Mouse (Mus musculus): ENCODE measurements around the gene Avil. TPM values are rescaled to one million over a fixed set of nuclear protein-coding genes. Genes with fewer than 3 reads are reported as not detected.

Gene Avil
- polyA plus RNA-seq, 1 experiment from 2014 or later, result 0.22 TPM

DNA sequence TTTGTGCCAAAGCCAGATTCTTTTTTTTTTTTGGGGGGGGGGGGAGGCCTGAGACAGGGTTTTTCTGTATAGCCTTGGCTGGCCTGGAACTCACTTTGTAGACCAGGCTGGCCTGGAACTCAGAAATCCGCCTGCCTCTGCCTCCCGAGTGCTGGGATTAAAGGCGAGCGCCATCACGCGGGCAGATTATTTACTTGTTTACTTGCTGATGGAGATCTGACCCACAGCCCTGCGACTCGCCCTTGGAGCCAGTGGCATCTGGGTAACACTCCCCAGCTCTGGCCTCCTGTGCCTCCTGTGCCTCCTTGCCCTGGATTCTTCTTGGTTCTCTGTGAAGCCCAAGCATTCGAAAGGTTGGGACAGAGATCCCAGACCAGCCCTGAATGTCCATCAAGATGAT is 14.9 kb upstream of the Avil start:
- Histone ChIP-seq H3K9me3 (ENCODE audit: control insufficient read depth, low read length) (no peaks in the 10 kb centered on the region), H3K27me3 (replicated peaks; ENCODE audit: control insufficient read depth, insufficient read depth, low read length) (no peaks in the 10 kb centered on the region), H3K9ac (ENCODE audit: low read length) (no peak overlapping the region), H3K36me3 (ENCODE audit: control insufficient read depth, insufficient read depth, low read length) (peaks cover 9% of the 10 kb centered on the region; the same call in 1 of the 2 replicates), H3K4me3 (ENCODE audit: low read depth, low read length) (no peak overlapping the region), H3K4me1 (replicated peaks; ENCODE audit: control insufficient read depth, insufficient read depth, low read length) (peaks cover 87% of the 10 kb centered on the region), H3K4me2 (ENCODE audit: low read length) (no peak overlapping the region), H3K27ac (ENCODE audit: low read depth) (peak overlapping the region; percentile 62; the same call in 1 of the 2 replicates)
- ATAC-seq (replicated peaks; ENCODE audit: low FRiP score, low TSS enrichment, low read depth) (no peak), DNase-seq (ENCODE audit: low spot score) (no peak)
- WGBS, result 92% methylated on average over 9 of the region's 9 CpGs

DNA sequence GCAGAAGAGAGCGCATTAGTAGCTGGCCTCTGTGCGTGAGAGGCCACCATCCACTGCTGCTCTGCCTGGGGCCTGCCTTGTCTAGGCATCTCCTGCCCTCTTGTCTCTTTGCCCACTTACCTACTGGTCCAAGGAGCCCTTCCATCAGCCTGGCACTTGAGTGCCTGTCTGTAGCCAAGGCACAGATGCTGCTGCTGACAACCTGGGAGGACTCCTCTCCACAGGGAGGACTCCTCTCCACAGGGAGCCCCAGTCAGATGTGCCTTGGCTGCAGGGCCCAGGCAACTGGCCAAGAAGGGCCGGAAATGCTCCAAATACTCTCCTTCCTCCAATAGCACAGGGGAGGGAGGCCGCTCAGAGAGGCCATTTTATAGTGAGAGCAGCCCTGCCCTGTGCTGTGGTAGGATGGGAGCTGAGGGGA is 14.0 kb upstream of the Avil start:
- 51% methylated on average over 4 of the region's 4 CpGs for WGBS
- no peak overlapping the region for H3K9ac ChIP-seq (ENCODE audit: low read length)

DNA sequence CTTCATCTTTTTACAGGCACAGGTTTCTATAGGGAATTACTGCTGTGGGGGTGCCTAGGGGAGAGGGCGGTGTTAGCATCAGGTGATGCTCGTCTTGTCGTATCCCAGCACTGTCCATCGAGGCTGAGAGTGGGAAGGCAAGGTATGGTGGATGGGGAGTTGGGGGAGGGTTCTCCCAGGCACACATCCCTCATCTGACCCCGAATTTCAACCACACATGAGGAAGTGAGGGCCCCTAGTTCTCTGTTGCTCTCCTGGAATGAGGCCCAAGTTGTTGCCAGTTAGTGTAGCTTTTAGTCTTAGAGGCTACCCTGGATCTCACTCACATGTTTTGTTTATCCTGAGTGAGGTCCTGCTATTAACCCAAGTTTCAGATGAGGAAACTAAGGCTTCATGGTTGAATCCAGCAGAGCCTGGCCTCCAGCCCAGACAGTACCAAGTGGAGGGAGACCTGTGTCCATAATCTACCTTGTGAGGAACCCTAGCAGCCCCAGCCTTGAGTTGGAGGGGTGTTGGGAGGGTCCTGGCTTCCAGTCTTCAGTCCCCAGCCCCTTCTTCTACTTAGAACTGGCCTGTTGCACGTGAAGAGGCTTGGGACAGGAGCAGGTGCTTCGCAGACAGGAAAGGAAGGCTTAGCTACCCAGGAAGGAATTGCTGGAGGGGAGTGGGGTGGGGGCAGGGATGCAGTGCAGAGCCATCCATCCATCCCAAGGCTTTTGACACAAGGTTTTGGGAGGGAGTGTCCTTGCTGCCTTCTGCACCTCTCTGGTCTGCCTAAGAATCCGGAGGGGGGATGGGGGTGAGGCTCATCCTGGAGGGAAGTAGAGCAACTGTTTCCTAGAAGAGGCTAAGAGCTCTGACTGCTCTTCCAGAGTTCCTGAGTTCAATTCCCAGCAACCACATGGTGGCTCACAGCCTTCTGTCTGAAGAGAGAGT is 13.1 kb upstream of the Avil start:
- DNase-seq (ENCODE audit: low spot score), result no peak
- no peaks in the 10 kb centered on the region for H3K9me3 ChIP-seq (ENCODE audit: control insufficient read depth, low read length)
- H3K9ac ChIP-seq (ENCODE audit: low read length), result no peak overlapping the region
- peaks cover 21% of the 10 kb centered on the region for H3K36me3 ChIP-seq (ENCODE audit: control insufficient read depth, insufficient read depth, low read length)
- no peak for ATAC-seq (replicated peaks; ENCODE audit: low FRiP score, low TSS enrichment, low read depth)
- no peaks in the 10 kb centered on the region for H3K27me3 ChIP-seq (replicated peaks; ENCODE audit: control insufficient read depth, insufficient read depth, low read length)
- 45% methylated on average over 8 of the region's 8 CpGs for WGBS
- peak overlapping the region; percentile 62 for H3K27ac ChIP-seq (ENCODE audit: low read depth)
- H3K4me3 ChIP-seq (ENCODE audit: low read depth, low read length), result no peak overlapping the region
- peak overlapping the region; percentile 29 for H3K4me2 ChIP-seq (ENCODE audit: low read length)
- peaks cover 69% of the 10 kb centered on the region for H3K4me1 ChIP-seq (replicated peaks; ENCODE audit: control insufficient read depth, insufficient read depth, low read length)

More for the DNA sequence above, 14.0 kb upstream of the Avil start:
- H3K27me3 ChIP-seq (replicated peaks; ENCODE audit: control insufficient read depth, insufficient read depth, low read length), result no peaks in the 10 kb centered on the region
- H3K36me3 ChIP-seq (ENCODE audit: control insufficient read depth, insufficient read depth, low read length), result peaks cover 12% of the 10 kb centered on the region
- peak overlapping the region; percentile 62 for H3K27ac ChIP-seq (ENCODE audit: low read depth)
- H3K4me1 ChIP-seq (replicated peaks; ENCODE audit: control insufficient read depth, insufficient read depth, low read length), result peaks cover 78% of the 10 kb centered on the region
- no peaks in the 10 kb centered on the region for H3K9me3 ChIP-seq (ENCODE audit: control insufficient read depth, low read length)
- peak overlapping the region; percentile 29 for H3K4me2 ChIP-seq (ENCODE audit: low read length)
- no peak overlapping the region for H3K4me3 ChIP-seq (ENCODE audit: low read depth, low read length)
- DNase-seq (ENCODE audit: low spot score) (no peak), ATAC-seq (replicated peaks; ENCODE audit: low FRiP score, low TSS enrichment, low read depth) (peak; percentile 33)

DNA sequence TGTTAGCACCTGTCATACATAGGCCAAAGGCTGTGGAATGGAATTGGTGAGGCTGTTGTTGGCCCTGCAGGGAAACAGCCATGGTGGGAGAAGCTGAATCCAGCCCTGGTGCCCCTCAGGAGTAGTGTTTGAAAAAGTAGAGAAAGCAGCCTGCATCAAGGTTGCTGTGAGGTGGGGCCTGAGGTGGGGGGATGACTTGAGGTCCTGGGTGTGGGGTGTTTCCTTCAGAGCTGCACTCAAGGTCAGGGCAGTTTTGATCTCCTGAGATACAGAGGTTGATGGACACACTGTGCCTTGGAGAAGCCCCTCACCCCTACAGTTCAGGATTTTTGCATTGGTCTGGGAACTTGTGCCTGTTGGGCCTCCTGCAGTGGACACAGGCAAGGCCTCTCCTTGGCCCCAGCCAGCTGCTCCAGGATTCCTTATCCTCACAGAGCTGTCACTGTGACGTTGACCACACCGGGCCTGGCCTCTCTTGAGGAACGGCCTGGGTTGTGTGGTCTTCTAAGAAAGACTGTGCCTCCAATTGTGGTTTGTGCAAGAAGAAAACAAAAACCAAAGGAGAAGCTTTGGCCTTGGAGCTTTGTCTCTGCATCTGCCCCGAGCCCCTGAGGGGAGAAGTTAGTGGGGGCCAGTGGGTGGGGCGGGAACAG is 11.9 kb upstream of the Avil start:
- Histone ChIP-seq H3K4me1 (replicated peaks; ENCODE audit: control insufficient read depth, insufficient read depth, low read length) (peaks cover 57% of the 10 kb centered on the region), H3K4me2 (ENCODE audit: low read length) (peak overlapping the region; percentile 21; the same call in 1 of the 2 replicates), H3K4me3 (ENCODE audit: low read depth, low read length) (no peak overlapping the region)

DNA sequence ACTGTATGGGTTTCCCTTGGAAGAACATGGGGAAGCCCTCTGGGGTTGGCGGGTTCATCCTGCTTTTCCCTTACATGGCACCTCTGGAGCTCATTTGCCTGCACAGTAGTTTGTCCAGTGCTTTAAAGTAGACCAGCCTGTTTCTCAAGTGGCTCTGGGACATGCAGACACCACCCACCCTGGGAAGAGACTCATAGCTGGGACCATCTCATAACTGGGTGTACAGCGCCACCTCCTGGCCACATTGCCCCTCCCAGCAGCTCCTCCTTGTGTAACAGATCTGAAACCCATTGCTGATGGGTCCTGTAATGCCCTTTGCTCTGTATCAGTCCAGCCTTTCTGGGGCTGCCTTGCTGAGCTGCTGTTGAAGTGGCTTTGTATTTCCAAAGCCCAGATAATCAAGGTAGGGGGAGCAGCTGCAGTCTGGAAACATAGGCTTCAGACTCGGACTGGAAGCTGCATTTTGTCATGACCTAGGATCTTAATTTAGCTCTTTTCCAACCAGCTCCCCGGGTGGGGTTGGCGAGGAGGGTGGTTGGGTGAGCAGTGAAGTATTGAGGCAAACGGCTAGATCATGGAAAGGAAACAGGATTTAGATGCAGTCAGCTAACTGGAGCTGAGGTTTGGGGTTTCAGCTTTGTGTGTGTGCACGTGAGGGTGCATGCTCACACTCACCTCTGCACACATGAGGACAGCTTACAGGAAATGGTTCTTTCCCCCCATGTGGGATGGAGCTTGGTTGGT is 10.0 kb upstream of the Avil start:
- DNase-seq (ENCODE audit: low spot score), result peak; percentile 97
- Histone ChIP-seq H3K4me3 (ENCODE audit: low read depth, low read length) (no peak overlapping the region), H3K4me1 (replicated peaks; ENCODE audit: control insufficient read depth, insufficient read depth, low read length) (peaks cover 38% of the 10 kb centered on the region), H3K36me3 (ENCODE audit: control insufficient read depth, insufficient read depth, low read length) (peaks cover 47% of the 10 kb centered on the region), H3K27ac (ENCODE audit: low read depth) (peak overlapping the region; percentile 9; the same call in 1 of the 2 replicates), H3K9me3 (ENCODE audit: control insufficient read depth, low read length) (no peaks in the 10 kb centered on the region), H3K9ac (ENCODE audit: low read length) (no peak overlapping the region), H3K27me3 (replicated peaks; ENCODE audit: control insufficient read depth, insufficient read depth, low read length) (no peaks in the 10 kb centered on the region), H3K4me2 (ENCODE audit: low read length) (no peak overlapping the region)
- 54% methylated on average over 7 of the region's 7 CpGs for WGBS
- ATAC-seq (replicated peaks; ENCODE audit: low FRiP score, low TSS enrichment, low read depth), result peak; percentile 78

More for the DNA sequence above, 11.9 kb upstream of the Avil start:
- H3K9me3 ChIP-seq (ENCODE audit: control insufficient read depth, low read length), result no peaks in the 10 kb centered on the region
- ATAC-seq (replicated peaks; ENCODE audit: low FRiP score, low TSS enrichment, low read depth), result no peak
- H3K9ac ChIP-seq (ENCODE audit: low read length), result no peak overlapping the region
- H3K27ac ChIP-seq (ENCODE audit: low read depth), result peak overlapping the region; percentile 17; the same call in 1 of the 2 replicates
- peaks cover 29% of the 10 kb centered on the region for H3K36me3 ChIP-seq (ENCODE audit: control insufficient read depth, insufficient read depth, low read length)
- 47% methylated on average over 5 of the region's 5 CpGs for WGBS
- DNase-seq (ENCODE audit: low spot score), result no peak
- H3K27me3 ChIP-seq (replicated peaks; ENCODE audit: control insufficient read depth, insufficient read depth, low read length), result no peaks in the 10 kb centered on the region

DNA sequence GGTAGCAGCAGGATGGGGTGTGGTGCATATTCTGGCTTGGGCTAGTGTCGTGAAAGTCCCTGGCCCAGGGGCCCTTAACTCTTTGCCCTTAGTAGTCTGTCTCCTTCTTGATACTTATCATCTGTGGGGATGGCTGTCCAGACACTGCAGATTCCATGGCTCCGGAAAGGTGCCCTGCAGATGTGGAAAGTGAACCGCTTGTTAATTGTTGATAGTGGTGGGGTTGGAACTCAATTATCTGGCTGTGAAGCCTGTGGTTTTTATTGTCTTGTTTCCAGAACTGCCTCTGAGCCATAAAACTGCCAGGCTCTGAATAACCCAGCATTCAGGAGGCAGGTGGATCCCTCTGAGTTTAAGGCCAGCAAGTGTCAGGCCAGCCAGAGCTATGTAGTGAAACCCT is 8.8 kb upstream of the Avil start:
- DNase-seq (ENCODE audit: low spot score) (no peak), ATAC-seq (replicated peaks; ENCODE audit: low FRiP score, low TSS enrichment, low read depth) (no peak)
- WGBS, result 49% methylated on average over 3 of the region's 3 CpGs
- Histone ChIP-seq H3K4me1 (replicated peaks; ENCODE audit: control insufficient read depth, insufficient read depth, low read length) (peaks cover 27% of the 10 kb centered on the region), H3K27ac (ENCODE audit: low read depth) (no peak overlapping the region), H3K9ac (ENCODE audit: low read length) (0 out of 2 replicates have a peak overlapping the region, but pooled peaks have one; percentile 16), H3K36me3 (ENCODE audit: control insufficient read depth, insufficient read depth, low read length) (peaks cover 55% of the 10 kb centered on the region), H3K9me3 (ENCODE audit: control insufficient read depth, low read length) (no peaks in the 10 kb centered on the region), H3K4me2 (ENCODE audit: low read length) (no peak overlapping the region), H3K27me3 (replicated peaks; ENCODE audit: control insufficient read depth, insufficient read depth, low read length) (no peaks in the 10 kb centered on the region), H3K4me3 (ENCODE audit: low read depth, low read length) (no peak overlapping the region)

DNA sequence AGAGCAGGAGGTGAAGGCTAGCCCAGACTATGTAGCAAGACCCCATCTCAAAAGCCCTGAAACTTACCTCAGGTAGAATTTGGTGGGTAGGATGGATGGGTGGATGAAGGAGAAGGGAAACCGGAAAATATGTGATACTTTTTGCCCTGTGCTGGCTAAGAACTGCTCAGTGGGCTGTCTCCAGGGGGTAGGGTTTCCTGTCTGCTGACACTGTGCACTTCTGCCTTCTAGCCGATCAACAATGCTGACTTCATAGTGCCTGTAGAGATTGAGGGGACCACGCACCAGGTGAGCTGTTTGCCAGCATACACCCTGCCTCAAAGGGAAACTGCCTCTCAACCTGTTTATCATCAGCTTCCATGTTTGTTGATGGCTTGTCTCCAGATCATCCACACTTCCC is 6.9 kb upstream of the Avil start:
- Histone ChIP-seq H3K4me1 (replicated peaks; ENCODE audit: control insufficient read depth, insufficient read depth, low read length) (peaks cover 7% of the 10 kb centered on the region), H3K4me2 (ENCODE audit: low read length) (no peak overlapping the region), H3K4me3 (ENCODE audit: low read depth, low read length) (no peak overlapping the region), H3K27me3 (replicated peaks; ENCODE audit: control insufficient read depth, insufficient read depth, low read length) (no peaks in the 10 kb centered on the region), H3K9ac (ENCODE audit: low read length) (no peak overlapping the region), H3K27ac (ENCODE audit: low read depth) (no peak overlapping the region), H3K36me3 (ENCODE audit: control insufficient read depth, insufficient read depth, low read length) (peaks cover 70% of the 10 kb centered on the region), H3K9me3 (ENCODE audit: control insufficient read depth, low read length) (no peaks in the 10 kb centered on the region)
- WGBS, result 88% methylated on average over 3 of the region's 3 CpGs
- no peak for DNase-seq (ENCODE audit: low spot score)
- ATAC-seq (replicated peaks; ENCODE audit: low FRiP score, low TSS enrichment, low read depth), result no peak

DNA sequence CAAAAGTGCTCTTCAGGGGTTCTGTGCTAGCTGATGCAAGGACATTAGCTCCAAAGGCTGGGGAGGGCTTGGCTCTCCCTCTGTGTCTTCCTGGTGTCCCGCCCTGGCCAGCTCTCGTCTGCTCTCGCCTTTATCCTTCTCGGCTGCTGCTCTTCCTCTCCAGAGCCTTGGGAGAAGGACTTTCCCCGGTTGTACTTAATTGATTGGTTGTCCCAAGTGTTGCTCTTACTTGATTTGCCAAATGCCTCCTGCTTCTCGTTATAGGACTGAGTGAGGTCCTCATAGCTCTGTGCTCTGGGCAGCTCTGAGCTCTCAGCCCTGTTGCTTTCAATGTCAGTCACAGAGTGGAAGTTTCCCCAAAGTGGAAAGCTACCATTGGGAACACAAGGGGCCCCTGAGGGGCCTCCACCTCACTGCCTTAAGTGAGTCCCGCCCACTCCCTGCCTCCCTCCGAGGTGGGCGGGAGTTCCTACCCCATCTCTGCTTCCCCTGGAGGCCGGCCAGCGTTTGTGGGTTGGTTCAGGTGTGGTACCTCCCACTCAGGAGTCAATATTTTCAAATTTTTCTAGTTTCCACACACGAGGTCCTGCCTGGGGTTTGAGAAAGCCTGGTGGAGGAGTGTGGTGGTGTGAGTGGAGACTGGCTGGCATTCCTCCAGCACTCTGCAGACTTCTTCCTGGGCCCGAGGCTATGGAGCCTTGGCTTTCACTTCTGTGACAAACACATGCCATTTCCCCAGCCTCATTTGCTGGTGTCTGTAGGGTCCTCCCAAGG is 3.0 kb upstream of the Avil start:
- WGBS, result 67% methylated on average over 13 of the region's 13 CpGs
- Histone ChIP-seq H3K9ac (ENCODE audit: low read length) (no peak overlapping the region), H3K27me3 (replicated peaks; ENCODE audit: control insufficient read depth, insufficient read depth, low read length) (no peaks in the 10 kb centered on the region), H3K4me2 (ENCODE audit: low read length) (no peak overlapping the region), H3K4me3 (ENCODE audit: low read depth, low read length) (no peak overlapping the region), H3K36me3 (ENCODE audit: control insufficient read depth, insufficient read depth, low read length) (peaks cover 72% of the 10 kb centered on the region), H3K9me3 (ENCODE audit: control insufficient read depth, low read length) (no peaks in the 10 kb centered on the region), H3K27ac (ENCODE audit: low read depth) (no peak overlapping the region), H3K4me1 (replicated peaks; ENCODE audit: control insufficient read depth, insufficient read depth, low read length) (no peaks in the 10 kb centered on the region)
- DNase-seq (ENCODE audit: low spot score), result no peak
- ATAC-seq (replicated peaks; ENCODE audit: low FRiP score, low TSS enrichment, low read depth), result no peak

Data from intestine, embryonic 14.5 days (tissue).